Mouse (Mus musculus) brain, adult 2 months (tissue): ENCODE results near the gene Spout1.

Experiments
- DNase-seq: peaks from one replicate; pipeline ENCODE4 v3.0.0; 2011; ENCODE audit warnings: low read depth, low spot score

Gene Spout1

GRCm38 (mm10) chr2:30177700-30178675, at the start of gene Spout1:
Gene Spout1, minus strand, starts transcription at chr2:30178459.
- DNase-seq: peak; percentile 99

- no peak for DNase-seq
Measured at GRCm38 (mm10) chr2:30216293-30216692, 38.0 kb upstream of the Spout1 start.

- no peak for DNase-seq
Measured at GRCm38 (mm10) chr2:30215493-30215892, 37.2 kb upstream of the Spout1 start.

- DNase-seq: no peak
Measured at GRCm38 (mm10) chr2:30214745-30215144, 36.5 kb upstream of the Spout1 start.

- no peak for DNase-seq
Measured at GRCm38 (mm10) chr2:30212951-30213350, 34.7 kb upstream of the Spout1 start.

GRCm38 (mm10) chr2:30212169-30212545, 33.9 kb upstream of the Spout1 start:
- DNase-seq: no peak

- DNase-seq: no peak
Measured at GRCm38 (mm10) chr2:30211408-30212168, 33.3 kb upstream of the Spout1 start.

GRCm38 (mm10) chr2:30207886-30208285, 29.6 kb upstream of the Spout1 start:
- DNase-seq: no peak

GRCm38 (mm10) chr2:30207401-30207800, 29.1 kb upstream of the Spout1 start:
- DNase-seq: no peak

- DNase-seq: peak; percentile 99
Measured at GRCm38 (mm10) chr2:30205629-30206357, 27.5 kb upstream of the Spout1 start, which contains the start of gene Kyat1. Gene Kyat1, minus strand, starts transcription at chr2:30205847.

GRCm38 (mm10) chr2:30205255-30205628, 27.0 kb upstream of the Spout1 start:
- DNase-seq: peak; percentile 73

GRCm38 (mm10) chr2:30203439-30203838, 25.2 kb upstream of the Spout1 start:
- DNase-seq: peak; percentile 29

- no peak for DNase-seq
Measured at GRCm38 (mm10) chr2:30200388-30200925, 22.2 kb upstream of the Spout1 start.

- DNase-seq: no peak
Measured at GRCm38 (mm10) chr2:30199984-30200383, 21.7 kb upstream of the Spout1 start.

- DNase-seq: no peak
Measured at GRCm38 (mm10) chr2:30198021-30198420, 19.8 kb upstream of the Spout1 start.

- no peak for DNase-seq
Measured at GRCm38 (mm10) chr2:30194656-30195055, 16.4 kb upstream of the Spout1 start.

GRCm38 (mm10) chr2:30191790-30192580, 13.7 kb upstream of the Spout1 start:
- DNase-seq: no peak

GRCm38 (mm10) chr2:30185681-30186080, 7.4 kb upstream of the Spout1 start:
- DNase-seq: no peak

GRCm38 (mm10) chr2:30185276-30185675, 7.0 kb upstream of the Spout1 start:
- no peak for DNase-seq

GRCm38 (mm10) chr2:30183721-30184120, 5.5 kb upstream of the Spout1 start:
- DNase-seq: no peak

GRCm38 (mm10) chr2:30182424-30182823, 4.2 kb upstream of the Spout1 start:
- no peak for DNase-seq
